Mouse (Mus musculus) bone marrow macrophage, adult 2 months (primary cell): ENCODE results near the gene Utp3. TPM values are rescaled to one million over a fixed set of nuclear protein-coding genes. Genes with fewer than 3 reads are reported as not detected.

ENCODE experiments used
- H3K27ac ChIP-seq: 2 replicates; pipeline ENCODE4 v1.5.1; 2012; ENCODE audit warnings: low read depth, low read length; ENCODE audit not compliant: insufficient read depth
- H3K4me1 ChIP-seq: 2 replicates; pipeline ENCODE4 v1.6.1; 2012; ENCODE audit warnings: low read length; ENCODE audit not compliant: control insufficient read depth, insufficient read depth
- H3K4me3 ChIP-seq: 2 replicates; pipeline ENCODE4 v1.5.1; 2012; ENCODE audit warnings: mild to moderate bottlenecking, low read length, moderate library complexity; ENCODE audit not compliant: insufficient read depth
- CTCF ChIP-seq: IDR thresholded peaks from 2 replicates; pipeline ENCODE4 v1.5.1; 2012; ENCODE audit warnings: low read depth, mild to moderate bottlenecking, low read length, moderate library complexity
- POLR2A ChIP-seq: IDR thresholded peaks from 2 replicates; pipeline ENCODE4 v1.6.1; 2012; ENCODE audit warnings: mild to moderate bottlenecking, low read depth, low read length, borderline replicate concordance
- polyA plus RNA-seq: library from polyadenylated mRNA; stranded (reverse); fragments of >200 nt; gene quantifications from 2 replicates; pipeline ENCODE4 v1.2.4, GENCODE M21; 2012; ENCODE audit not compliant: missing spikeins, insufficient read depth, insufficient read length

Gene Utp3
- polyA plus RNA-seq, 1 experiment = 87.5 TPM

DNA sequence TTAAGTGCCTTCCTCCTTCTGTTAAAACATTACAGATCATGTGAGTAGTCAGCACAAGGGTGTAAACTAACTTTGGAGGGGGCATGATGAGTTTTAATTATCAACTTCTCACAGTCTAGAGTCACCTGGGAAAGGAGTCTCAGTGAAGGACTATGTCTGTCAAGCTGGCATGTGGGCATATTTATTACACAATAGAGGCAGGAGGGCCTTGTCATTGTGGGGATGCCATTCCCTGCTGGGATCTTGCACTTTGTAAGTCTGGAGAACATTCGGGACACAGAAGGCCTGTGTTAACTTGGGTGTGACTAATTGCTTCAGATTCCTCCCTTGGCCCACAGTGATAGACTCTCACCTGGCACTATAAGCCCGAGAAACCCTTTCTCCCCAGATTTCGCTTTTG lies 15.3 kb downstream of the Utp3 start:
- TF ChIP-seq POLR2A (no peak), CTCF (no peak)
- Histone ChIP-seq H3K4me3 (no peak overlapping the region), H3K4me1 (peaks cover 31% of the 10 kb centered on the region), H3K27ac (no peak overlapping the region)

DNA sequence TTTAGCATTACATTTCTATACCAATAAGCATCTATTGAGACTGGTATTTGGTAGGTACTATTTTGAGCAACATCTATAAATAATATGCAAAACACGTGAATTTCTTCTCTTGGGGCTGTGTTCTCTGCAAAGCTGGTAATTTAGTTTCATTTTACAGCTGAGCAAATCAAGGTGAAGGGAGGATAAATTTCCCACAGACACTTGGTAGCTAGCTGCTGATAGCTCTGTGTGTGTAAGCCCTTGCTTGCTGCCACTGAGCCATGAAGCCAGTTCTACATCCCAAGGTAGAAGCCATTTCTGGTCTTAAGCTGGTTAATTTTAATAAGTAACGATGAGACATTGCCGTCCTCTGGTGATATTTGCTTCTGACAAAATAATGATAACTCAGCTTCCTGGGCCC lies 20.6 kb downstream of the Utp3 start:
- H3K27ac ChIP-seq = no peak overlapping the region
- no peak overlapping the region for H3K4me3 ChIP-seq
- TF ChIP-seq POLR2A (no peak), CTCF (no peak)
- H3K4me1 ChIP-seq = peaks cover 40% of the 10 kb centered on the region

DNA sequence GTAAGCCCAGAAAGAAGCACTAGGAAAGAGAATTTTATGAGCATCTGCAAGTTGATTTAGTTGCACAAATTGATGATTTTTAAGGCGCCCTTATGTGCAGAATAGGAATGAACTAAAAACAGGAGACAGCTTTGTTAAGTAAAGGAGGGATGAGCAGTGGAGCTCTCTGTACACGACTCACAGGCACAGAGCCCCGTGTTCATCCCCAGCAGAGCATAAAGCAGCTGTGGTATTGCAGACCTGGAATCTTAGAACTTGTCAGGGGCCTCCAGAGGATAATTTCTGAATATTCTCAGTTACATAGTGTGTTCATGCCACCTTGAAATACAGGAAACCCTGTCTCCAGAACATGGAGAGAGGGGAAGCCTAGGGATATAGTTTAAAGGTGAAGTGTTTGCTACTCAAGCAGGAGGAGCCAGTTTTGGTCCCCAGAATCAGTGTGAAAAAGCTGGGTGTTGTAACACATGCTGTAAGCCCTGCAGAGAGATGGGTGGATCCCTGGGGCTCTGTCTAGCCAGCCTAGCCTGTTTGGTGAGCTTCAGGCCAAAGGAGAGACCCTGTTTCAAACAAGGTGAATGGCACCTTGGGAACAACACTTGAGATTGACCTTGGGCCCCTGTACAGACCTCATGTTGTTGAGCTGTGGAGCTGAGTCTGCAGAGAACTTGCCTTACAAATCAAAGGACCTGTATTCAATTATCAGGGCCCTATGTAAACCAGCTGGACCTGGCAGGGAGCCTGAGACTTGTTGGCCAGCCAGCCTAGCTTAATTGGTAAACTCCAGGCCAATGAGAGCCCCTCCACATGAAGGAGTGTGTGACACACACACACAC lies 21.5 kb downstream of the Utp3 start:
- no peak for TF ChIP-seq POLR2A
- no peak overlapping the region for H3K27ac ChIP-seq

DNA sequence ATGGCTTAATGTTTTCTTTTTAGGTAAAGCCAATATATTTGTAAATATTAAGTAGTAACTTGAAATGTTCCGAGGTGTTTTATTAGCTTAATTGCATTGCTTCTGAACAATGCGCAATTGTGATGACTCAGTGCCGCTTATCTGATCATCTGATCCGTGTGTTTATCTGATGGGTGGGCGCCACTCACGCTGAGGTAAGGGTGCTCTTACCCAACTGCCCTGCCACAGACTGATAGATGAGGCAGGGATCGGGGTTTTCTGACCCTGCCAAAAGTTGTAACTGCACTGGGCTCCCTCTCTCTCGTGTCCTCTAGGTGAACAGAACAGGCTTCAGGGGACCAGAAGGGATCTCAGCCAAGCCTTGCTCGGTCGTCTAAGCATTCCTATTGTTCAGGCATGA lies 26.4 kb downstream of the Utp3 start:
- H3K4me3 ChIP-seq = no peak overlapping the region
- H3K4me1 ChIP-seq = peaks cover 21% of the 10 kb centered on the region
- no peak overlapping the region for H3K27ac ChIP-seq
- no peak for TF ChIP-seq CTCF

More for the DNA sequence above, 21.5 kb downstream of the Utp3 start:
- H3K4me3 ChIP-seq = no peak overlapping the region
- peaks cover 39% of the 10 kb centered on the region for H3K4me1 ChIP-seq

DNA sequence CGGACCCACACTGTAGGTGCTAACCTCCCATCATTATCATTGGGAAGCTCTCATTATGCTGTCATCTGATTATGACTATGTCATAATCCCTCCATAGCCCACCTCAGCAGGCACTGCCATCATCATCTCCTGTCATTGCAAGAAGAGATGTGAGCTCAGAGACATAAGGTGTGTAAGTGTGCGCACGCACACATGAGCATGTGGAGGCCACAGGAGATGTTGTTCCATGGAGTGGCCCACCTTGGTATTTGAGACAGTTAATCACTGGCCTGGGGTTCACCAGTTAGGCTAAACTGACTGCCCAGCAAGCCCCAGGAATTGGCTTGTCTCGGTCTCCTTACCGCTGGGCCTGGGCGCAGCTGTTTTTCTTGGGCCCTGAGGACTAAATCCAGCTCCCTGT lies 27.1 kb downstream of the Utp3 start:
- Histone ChIP-seq H3K4me3 (no peak overlapping the region), H3K4me1 (peaks cover 18% of the 10 kb centered on the region), H3K27ac (no peak overlapping the region)
- no peak for TF ChIP-seq POLR2A

DNA sequence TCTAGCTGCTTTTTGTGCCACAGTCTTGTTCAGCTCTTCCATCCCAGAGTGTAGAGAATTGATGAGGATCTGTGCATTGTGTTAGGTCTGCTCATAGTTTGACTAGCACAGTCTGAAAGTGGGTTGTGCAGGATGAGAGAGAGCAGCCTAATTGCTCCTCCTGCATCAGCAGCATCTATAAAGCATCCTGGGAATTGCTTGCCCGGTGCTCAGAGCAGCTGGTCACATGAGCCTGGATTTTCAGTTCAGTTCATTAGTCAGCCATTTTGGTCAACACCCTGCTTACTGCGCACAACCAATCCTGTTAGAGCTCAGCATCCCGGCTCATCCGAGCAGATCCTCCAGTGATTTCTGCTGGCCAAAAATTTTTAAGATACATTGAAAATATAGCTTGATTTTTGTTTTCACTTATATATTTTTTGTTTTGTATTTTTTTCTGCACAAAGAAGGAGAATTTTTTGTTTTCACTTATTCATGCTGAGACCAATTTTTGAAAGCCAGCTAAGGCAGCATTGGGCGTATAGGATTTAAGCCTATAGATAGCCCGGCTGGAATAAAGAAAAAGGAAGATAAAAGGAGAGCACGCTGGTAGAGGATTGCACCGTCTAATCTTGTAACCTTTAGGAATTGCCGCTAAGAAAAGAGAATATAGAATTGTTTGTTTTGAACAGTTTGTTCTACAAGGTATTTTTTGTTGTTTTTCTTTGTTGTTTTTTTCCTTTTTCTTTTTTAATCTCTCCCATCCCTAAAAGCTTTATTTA lies 29.2 kb downstream of the Utp3 start:
- Histone ChIP-seq H3K4me3 (no peak overlapping the region), H3K27ac (no peak overlapping the region), H3K4me1 (peaks cover 20% of the 10 kb centered on the region)
- no peak for TF ChIP-seq CTCF
- TF ChIP-seq POLR2A = no peak

DNA sequence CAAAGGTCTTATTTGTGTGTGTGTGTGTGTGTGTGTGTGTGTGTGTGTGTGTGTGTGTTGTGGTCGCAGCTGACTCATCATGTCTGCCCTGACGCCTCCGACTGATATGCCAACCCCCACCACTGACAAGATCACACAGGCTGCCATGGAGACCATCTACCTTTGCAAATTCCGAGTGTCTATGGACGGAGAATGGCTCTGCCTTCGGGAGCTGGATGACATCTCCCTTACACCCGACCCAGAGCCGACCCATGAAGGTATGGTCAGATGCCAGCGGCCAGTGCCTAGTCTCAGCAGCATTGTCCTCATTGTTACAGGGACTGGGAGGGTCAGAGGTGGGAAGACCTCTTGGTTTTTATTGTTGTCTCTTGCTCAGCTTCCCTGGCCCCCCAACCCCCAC lies 29.8 kb downstream of the Utp3 start:
- no peak overlapping the region for H3K27ac ChIP-seq
- peaks cover 20% of the 10 kb centered on the region for H3K4me1 ChIP-seq
- H3K4me3 ChIP-seq = no peak overlapping the region
- TF ChIP-seq POLR2A (no peak), CTCF (no peak)

DNA sequence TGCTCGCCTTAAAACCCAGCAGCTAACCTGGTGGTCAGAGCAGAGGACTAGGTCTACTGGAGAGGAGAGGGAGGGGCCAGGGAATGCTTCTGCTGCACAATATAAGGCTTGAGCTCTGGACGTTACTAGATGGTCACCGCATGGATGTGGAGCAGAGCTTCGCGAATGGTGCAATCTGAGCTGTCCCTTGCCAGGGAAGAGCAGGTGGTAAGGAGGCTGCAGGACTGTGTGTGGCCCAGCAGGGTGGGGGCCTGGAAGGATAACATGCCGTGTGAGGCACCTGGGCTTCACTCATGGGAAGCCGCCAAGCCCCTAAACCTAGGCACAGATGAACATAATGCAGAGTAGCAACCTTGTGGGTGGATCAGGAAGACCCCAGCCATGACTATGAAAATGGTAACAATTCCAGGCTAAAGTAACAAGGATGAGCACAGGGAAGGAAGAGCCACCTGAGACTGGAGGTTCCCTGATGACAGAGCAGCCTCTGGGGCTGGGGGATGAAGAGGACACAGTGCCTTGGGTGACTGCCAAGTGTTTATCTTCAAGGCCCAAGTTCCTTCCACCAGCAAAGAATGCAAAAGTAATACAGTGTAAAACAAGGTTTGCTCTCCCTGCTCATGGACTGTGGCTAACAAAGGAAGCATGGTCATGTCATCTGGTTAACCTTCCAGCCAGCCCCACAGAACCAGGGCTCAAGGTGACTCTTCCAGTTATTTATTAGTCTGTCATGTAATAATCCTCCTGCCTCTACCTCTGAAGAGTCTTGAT lies 32.3 kb downstream of the Utp3 start:
- H3K27ac ChIP-seq = no peak overlapping the region

DNA sequence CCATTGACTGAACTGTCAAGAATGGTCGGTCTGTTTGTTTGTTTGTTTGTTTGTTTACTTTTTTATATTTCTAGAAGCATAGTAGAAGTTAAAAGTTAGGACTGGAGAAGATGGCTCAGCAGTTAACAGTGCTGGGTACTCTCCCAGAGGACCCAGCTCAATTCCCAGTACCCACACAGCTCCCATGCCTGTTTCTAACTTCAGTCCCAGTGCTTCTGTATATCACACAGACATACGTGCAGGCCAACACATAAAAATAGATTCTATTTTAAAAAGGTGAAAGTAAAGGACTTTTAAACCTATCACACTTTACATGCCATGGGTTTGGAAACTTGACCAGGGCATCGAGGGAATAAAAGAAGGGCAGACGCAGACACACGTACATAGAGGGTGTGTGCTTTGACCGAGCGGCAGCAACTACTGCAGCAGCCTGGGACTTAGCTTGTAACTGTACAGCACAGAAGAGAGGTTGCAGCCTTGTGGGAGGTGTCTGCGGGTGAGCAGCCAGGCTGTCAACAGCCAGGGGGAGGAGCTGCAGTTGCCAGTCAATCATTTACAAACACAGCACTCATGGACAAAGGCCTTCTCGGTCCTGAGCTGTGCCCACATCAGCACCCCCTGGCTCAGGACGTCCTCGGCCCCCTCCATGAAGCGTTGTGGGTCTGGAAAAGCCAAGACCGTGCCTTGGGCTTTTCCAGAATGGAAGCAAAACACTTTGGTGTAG lies 33.1 kb downstream of the Utp3 start:
- H3K4me3 ChIP-seq = no peak overlapping the region
- peaks cover 20% of the 10 kb centered on the region for H3K4me1 ChIP-seq
- TF ChIP-seq CTCF = no peak
- TF ChIP-seq POLR2A = no peak
- no peak overlapping the region for H3K27ac ChIP-seq

More for the DNA sequence above, 32.3 kb downstream of the Utp3 start:
- TF ChIP-seq POLR2A (no peak), CTCF (no peak)
- H3K4me1 ChIP-seq = peaks cover 20% of the 10 kb centered on the region
- H3K4me3 ChIP-seq = no peak overlapping the region
